Mouse (Mus musculus): ENCODE measurements around the gene Swap70.
"Not testable (repeated sequence)": the region's sequence is repeated elsewhere in the genome, so short reads cannot be mapped to it uniquely, and the experiment has no call there.

The Swap70 gene

GRCm38 (mm10) chr7:110221586-110222481 lies at the start of gene Swap70:
Gene Swap70 (plus strand): TSS chr7:110221711.
- DNase-seq (ENCODE audit: low spot score): peak; percentile 88

- DNase-seq (ENCODE audit: low spot score): no peak
Observed at GRCm38 (mm10) chr7:110179208-110179607, 42.3 kb upstream of the Swap70 start.

- DNase-seq (ENCODE audit: low spot score): no peak
Observed at GRCm38 (mm10) chr7:110180613-110181012, 40.9 kb upstream of the Swap70 start.

- DNase-seq (ENCODE audit: low spot score): no peak
Observed at GRCm38 (mm10) chr7:110181446-110181845, 40.1 kb upstream of the Swap70 start.

GRCm38 (mm10) chr7:110184608-110185007 lies 36.9 kb upstream of the Swap70 start:
- DNase-seq (ENCODE audit: low spot score): no peak

- no peak for DNase-seq (ENCODE audit: low spot score)
Observed at GRCm38 (mm10) chr7:110189951-110190350, 31.6 kb upstream of the Swap70 start.

GRCm38 (mm10) chr7:110193186-110193585 lies 28.3 kb upstream of the Swap70 start:
- no peak for DNase-seq (ENCODE audit: low spot score)

- DNase-seq (ENCODE audit: low spot score): no peak
Observed at GRCm38 (mm10) chr7:110197176-110197575, 24.3 kb upstream of the Swap70 start.

- no peak for DNase-seq (ENCODE audit: low spot score)
Observed at GRCm38 (mm10) chr7:110201933-110202332, 19.6 kb upstream of the Swap70 start.

GRCm38 (mm10) chr7:110204208-110204607 lies 17.3 kb upstream of the Swap70 start:
- DNase-seq (ENCODE audit: low spot score): no peak

GRCm38 (mm10) chr7:110208341-110208740 lies 13.2 kb upstream of the Swap70 start:
- no peak for DNase-seq (ENCODE audit: low spot score)

- DNase-seq (ENCODE audit: low spot score): no peak
Observed at GRCm38 (mm10) chr7:110209422-110209821, 12.1 kb upstream of the Swap70 start.

GRCm38 (mm10) chr7:110211025-110211424 lies 10.5 kb upstream of the Swap70 start:
- no peak for DNase-seq (ENCODE audit: low spot score)

- DNase-seq (ENCODE audit: low spot score): no peak
Observed at GRCm38 (mm10) chr7:110214882-110215281, 6.6 kb upstream of the Swap70 start.

- peak; percentile 35 for DNase-seq (ENCODE audit: low spot score)
Observed at GRCm38 (mm10) chr7:110221051-110221585, 393 bp upstream of the Swap70 start.

GRCm38 (mm10) chr7:110222583-110223182 lies 1.2 kb downstream of the Swap70 start:
- peak; percentile 14 for DNase-seq (ENCODE audit: low spot score)

GRCm38 (mm10) chr7:110223727-110224510 lies 2.4 kb downstream of the Swap70 start:
- no peak for DNase-seq (ENCODE audit: low spot score)

- DNase-seq (ENCODE audit: low spot score): no peak
Observed at GRCm38 (mm10) chr7:110226484-110226883, 5.0 kb downstream of the Swap70 start.

GRCm38 (mm10) chr7:110229967-110230366 lies 8.5 kb downstream of the Swap70 start:
- no peak for DNase-seq (ENCODE audit: low spot score)

GRCm38 (mm10) chr7:110231127-110231526 lies 9.6 kb downstream of the Swap70 start:
- DNase-seq (ENCODE audit: low spot score): not testable (repeated sequence)

GRCm38 (mm10) chr7:110236085-110236484 lies 14.6 kb downstream of the Swap70 start:
- DNase-seq (ENCODE audit: low spot score): no peak

GRCm38 (mm10) chr7:110237451-110237836 lies 15.9 kb downstream of the Swap70 start:
- no peak for DNase-seq (ENCODE audit: low spot score)

All from MN1 (cell line).